Mouse (Mus musculus) heart, adult 18-20 months (tissue): ENCODE measurements around the gene Ado. TPM values are rescaled to one million over a fixed set of nuclear protein-coding genes. Genes with fewer than 3 reads are reported as not detected.

Experiments used
- DNase-seq, 2 experiments: peaks; one replicate each; pipeline ENCODE4 v3.0.0; 2021 to 2022; ENCODE audit warnings: mixed read lengths in 1 of 2
- total RNA-seq, 2 experiments: library from RNA; stranded (reverse); gene quantifications; 2 replicates each; pipeline ENCODE4 v1.2.3; 2021

Gene Ado
- total RNA-seq, 2 experiments from 2014 or later: 16.0 to 18.3 TPM

DNA sequence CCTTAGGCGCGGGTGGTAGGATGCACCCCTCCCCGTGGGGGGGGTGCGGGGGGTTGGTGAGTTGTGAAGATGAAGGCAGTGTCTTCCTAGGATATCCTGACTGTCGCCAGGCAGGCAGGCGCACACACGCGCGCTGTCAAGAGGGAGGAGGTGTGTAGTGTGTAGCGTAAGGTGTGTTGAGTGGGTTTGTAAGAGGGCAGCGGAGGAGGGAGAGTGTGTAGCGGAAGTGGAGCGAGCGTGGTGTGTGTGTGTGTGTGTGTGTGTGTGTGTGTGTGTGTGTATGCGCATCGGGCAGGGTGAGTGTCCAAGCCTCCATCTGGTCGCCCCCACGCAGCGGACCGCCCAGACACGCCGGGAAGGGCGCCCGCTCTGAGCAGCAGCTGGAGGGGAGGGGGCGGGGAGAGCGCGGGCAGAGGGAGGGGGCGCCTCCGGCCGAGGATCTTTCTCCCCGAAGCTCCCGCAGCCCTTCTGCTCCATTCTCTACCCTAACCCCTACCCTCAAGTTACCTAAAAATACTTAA, 12.1 kb downstream of the Ado start:
- peak; percentile 57 to 61 for DNase-seq

DNA sequence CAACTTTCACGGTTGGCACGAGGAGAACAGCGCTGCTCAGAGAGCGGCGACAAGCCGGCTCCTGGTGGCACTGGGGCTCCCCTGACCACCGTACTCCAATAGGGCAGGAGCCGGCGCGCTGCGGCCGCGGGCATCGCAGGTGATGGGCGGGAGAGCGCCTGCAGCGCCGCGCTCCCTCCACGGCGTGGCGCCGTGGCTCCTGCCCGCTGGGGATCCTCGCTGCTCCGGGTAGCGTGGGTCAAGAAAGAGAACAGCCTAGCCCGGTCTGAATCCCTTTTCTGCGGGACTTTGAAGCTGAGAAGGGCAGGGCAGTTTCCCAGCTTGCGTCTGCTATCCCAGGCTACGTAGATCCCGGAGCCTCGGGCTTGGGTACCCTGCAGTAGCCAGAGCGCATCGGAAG, 12.8 kb downstream of the Ado start:
- peak; percentile 82 to 83 for DNase-seq

DNA sequence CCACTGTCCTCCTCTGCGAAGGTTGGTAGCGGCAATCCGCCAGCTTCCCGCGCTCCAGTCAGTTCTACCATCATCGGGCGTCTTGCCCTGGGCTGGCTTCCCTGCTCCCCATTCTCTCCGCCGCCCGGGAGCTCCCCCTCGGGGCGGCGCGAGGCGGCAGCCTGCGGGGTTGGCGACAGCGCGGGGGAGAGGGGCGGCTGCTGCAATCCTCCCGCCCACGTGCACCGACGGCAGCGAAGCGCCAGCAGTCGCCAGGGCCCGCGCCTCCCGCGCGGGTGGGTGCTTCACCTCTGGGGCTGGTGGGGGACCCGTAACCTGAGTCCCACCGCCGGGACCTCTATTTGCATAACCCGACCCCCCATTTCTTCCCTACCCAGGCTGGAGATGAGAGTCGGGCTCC, 13.5 kb downstream of the Ado start, which contains the start of gene Egr2:
TSS of gene Egr2 (plus strand) at position 220 of the 400 bp plus-strand sequence.
- DNase-seq: peak; percentile 12 to 31

DNA sequence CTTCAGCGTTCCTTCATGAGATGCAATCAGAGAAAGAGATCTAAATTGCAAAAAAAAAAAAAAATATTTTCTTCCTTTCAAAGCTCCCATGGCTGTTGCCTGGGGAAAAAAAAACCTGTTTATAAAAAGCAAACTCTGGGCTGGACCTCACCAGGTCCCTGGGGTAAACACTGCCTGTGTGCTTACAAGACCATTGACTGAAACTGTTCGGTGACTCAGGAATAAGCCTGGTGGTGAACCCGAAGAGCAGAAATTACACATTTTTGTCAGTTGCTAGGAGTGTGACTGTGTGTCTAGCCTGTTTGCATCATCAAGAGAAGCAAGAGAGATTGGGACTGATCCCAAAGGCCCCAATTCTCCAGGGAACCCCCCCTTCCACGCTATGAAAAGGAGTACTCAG, 19.0 kb downstream of the Ado start:
- DNase-seq: no peak

DNA sequence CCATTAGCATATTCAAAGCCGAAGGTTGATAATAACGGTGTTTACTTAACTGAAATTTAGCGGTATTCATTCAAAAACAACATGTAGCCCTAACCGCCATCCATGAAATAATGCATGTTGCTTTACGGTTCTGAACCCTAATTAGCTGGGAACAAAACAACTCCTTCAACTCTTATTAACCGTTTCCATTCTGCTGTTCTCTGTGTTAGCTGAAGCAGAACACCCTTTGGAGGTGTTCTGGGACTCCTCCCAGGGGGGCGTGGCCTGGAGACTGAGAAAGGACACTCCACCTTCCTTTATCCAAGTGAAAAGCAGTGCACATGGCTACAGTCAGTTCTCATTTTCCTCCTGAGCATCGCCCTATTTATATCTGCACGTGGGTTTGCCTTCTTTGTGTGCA, 22.3 kb downstream of the Ado start:
- no peak for DNase-seq

DNA sequence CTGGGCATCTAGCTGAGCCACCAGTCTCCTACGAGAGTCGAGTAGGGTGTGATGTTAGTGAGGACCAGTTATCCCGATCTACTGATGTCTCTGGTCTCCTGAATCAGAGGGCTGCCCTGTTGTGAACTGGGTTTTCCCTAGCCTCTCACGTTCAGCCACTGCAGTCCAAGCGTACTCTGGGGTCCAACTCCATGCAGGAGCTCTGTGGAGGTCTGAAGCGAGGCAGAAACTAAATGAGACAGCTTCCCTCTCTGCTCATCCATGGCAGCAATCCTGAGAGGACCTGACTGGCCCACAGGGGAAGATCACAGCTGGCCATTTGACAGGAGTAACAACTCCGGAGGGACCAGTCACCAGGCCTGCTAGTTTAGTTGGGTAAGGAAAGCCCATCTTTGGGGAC, 24.1 kb downstream of the Ado start:
- DNase-seq: no peak

DNA sequence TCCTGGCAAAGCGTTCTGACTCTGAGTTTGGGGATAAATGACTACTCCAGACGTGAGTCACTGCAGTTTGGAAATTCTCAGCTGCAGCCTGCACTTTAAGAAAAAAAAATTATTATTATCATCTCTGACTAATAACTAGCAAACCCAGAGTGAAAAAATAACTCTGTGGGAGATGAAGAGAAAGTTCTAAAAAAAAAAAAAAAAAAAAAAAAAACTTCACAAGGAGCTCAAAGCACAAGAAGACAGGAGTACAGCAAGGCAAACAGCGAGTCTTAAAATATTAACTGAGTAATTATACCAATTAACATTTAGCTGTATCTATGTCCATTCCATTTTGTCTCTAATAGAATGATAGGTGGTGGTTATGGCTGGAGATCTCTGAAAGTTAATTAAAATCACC, 24.6 kb downstream of the Ado start:
- DNase-seq: no peak

DNA sequence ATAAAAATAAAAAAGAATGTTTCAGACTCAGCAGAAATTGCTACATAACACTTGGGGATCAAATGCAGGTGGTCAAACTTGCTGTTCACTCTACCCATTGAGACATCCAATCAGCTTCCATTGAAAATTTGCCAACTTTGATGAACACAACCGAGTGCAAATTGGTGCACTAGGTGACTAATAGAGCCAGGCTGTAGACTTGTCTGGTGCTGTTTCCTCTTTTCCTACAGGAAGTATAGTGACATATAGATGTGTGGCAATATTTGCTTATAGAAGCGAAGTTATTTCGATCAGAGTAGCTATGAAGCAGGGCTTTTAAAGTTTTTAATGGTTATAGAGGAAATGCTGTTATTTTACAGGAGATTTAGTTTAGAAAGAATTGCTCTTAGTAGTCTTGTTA, 30.0 kb downstream of the Ado start:
- DNase-seq: no peak

DNA sequence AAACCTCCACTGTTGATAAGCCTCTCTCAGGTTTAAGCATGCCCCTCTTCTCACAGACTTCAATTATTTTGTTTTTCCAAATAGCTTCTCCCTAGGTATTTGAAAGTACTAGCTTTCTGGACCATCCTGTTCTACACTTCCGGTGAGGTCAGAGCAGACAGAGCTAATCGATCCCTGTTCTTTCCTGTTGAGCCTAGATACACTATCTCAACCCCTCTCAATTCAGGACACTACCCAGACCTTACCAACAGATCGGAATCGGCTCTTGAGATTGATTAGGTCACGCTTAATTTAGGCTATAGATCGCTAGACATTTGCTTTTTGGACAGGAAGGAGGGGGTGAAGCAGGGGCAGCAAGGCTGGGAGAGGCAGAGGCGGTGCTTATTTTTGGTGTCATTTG, 35.9 kb downstream of the Ado start:
- no peak for DNase-seq

DNA sequence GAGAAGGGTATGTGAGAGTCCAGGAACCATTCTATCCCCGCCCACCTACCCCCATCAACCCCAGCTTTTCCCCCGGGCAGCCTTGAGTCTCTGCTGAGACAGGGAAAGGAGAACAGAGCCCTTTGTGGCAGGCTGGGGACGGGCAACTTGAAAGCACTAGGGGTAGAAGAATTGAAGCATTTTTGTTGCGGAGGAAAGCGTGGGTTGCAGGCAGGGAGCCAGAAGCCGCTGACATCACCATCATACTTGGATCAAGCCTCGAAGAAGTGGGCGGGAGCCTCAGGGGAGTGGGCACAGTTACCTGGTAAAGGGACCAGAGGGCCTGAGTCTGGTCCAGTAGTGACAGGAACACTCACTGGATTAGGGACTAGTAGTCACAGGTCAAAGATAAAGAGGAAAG, 36.5 kb downstream of the Ado start:
- DNase-seq: no peak

DNA sequence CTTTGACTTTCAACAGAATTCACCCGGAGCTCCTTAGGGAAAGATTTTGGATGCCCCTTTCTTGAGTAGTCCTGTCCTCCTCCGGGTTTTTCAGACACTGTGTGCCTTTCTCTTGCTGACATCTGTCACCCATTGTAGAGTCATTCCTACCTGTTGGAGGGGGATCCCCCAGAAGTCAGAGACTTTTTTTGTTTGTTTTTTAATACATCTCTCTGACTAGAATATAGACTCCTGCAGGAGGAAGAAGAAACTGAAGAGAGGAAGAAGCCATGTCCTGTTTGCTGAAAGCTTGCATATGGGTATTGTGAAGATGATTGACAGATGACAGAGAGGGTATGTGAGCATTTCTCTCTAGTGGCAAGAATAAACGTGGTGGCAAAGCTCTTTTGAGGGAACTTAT, 43.5 kb downstream of the Ado start:
- DNase-seq: no peak

DNA sequence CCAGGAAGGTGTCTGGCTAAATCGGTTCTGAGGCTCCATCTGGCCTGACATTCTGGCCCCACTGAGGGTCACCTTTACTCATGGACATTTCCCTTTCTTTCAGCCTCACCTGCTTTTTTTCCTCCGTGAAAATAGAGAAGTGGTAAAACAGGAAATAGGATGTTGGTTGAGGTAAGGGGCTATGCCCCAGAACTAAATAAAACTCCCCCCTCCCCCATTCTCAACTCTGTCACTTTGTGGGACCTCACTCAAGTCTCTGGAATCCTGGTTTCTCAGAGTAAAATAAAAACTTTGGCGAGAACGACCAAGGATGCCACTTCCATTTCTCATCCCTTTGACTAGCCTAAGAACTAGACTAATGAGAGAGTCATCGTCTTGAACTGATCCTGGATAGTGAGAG, 44.7 kb downstream of the Ado start:
- no peak for DNase-seq

DNA sequence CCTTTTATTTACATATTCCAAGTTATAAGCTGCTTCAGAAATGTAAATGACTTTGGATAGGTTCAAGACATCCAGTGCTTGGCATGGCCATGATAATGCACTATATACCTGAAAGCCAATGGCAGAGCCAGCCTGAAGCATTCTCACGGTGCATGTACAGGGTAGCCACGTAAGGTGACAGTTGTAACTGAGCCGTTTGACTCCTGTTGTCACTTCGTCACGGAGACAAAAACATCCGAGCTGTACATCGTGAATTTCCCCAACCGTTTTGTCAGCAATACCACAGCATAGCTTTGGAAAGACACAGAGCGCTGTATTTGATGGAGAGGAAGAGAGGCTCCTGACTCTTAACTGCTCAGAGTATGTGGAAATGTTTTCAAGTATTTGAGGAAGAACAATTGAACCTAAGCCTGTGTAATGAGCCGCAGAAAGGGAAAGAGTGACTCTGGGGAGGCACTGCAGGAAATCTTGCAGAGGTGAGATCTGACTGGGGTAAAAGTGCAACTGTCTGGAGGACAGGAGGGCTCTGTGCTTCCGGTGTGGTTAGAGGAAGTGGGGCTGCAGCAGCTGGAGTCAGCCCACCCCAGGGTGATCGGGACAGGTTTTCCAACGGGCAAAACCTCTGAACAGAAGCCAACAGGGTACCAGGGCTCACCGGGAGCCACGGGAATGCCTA, 45.3 kb downstream of the Ado start:
- DNase-seq: no peak

DNA sequence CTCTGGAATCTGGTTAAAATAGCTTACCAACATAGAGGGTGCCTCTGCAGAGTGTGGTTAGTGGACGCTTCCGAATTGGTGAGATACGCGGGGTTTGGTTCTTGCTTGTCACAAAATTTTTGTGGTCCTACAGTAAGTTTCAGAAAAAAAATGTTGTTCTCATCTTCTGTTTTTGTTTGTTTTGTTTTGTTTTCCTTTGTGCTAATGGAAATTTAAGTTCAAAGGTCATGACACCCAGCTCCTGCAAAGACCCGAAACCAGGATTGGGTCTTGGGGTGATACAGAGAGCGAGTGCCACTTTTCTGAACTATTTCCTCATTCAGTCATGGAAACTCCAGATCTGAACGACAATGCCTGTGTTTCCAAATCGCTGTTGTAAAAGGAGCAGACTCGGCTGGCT, 50.8 kb downstream of the Ado start:
- no peak for DNase-seq

DNA sequence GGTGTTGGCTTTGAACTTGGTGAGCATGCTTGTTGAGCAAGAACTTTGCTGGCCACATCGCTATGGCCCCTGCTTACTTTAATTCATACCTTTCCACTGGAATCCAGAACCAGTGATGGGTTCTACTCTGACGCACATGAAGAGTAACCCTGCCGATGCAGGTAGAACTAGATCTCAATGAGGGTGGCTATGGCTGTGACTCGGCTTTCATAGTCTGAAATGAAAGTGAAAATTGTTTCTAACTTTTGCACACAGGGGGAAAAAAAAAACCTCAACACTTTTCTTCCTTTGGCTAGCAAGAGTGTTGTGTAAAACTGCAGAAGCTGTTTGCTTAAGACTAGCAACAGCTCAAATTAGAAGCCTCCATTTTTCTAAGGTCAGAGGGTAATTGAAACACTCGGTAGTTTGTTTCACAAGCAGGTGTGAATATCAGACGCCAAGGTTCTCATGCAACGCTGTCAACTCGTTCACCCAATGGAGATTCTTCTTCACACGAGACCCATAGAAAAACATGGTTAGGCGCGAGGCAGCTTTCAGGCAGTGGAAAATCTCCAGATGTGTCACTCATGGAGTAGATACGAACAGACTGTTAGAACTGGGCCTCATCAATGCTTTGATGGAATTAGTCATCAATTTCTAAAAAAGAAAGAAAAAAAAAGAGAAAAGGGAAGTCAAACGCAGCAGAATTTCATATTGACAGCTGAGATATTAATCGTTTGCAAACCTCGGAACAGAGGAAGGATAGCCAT, 51.4 kb downstream of the Ado start:
- DNase-seq: no peak

Other genes starting within 250 kb of the Ado start
- under 1 TPM; 0.75 to 0.92 TPM for gene Egr2, start 13.5 kb downstream of the Ado start, total RNA-seq